Mouse (Mus musculus) E14TG2a.4 (cell line): ENCODE results near the gene Vasn.

Experiments used
- CTCF ChIP-seq: conservative IDR thresholded peaks from 2 replicates; pipeline ENCODE4 v1.5.1; 2014; ENCODE audit warnings: low read length
- NANOG ChIP-seq: IDR thresholded peaks from 2 replicates; pipeline ENCODE4 v1.6.1; 2014; ENCODE audit warnings: borderline replicate concordance, low read length, mixed read lengths
- POU5F1 ChIP-seq: IDR thresholded peaks from 2 replicates; pipeline ENCODE4 v1.6.1; 2014; ENCODE audit warnings: low read length, borderline replicate concordance

GRCm38 (mm10) chr16:4614639-4615038, 25.1 kb upstream of the Vasn start:
- TF ChIP-seq CTCF (no peak), NANOG (no peak), POU5F1 (no peak)
